Mouse (Mus musculus) 3T3-L1 (cell line): Measurements from ENCODE around the gene Esp18.

Experiments
- DNase-seq: peaks from one replicate; pipeline ENCODE4 v3.0.0-alpha.2; 2015; ENCODE audit warnings: low read depth, low spot score

Gene Esp18

GRCm38 (mm10) chr17:39406059-39406458, at the start of gene Esp18:
TSS of gene Esp18 (plus strand) at chr17:39406359.
- no peak for DNase-seq

- peak; percentile 3 for DNase-seq
Observed at GRCm38 (mm10) chr17:39363316-39363715, 42.8 kb upstream of the Esp18 start.
